Mouse (Mus musculus) hindbrain, embryonic 16.5 days (tissue): ENCODE data around the gene Stxbp6. TPM values are rescaled to one million over a fixed set of nuclear protein-coding genes. Genes with fewer than 3 reads are reported as not detected.
A peak's percentile ranks its signal among the peaks of the same experiment; 100 is the strongest.
"Not testable (repeated sequence)": the region's sequence is repeated elsewhere in the genome, so short reads cannot be mapped to it uniquely, and the experiment has no call there.

Source experiments
- ATAC-seq: fragments of 200-750 bp; cut with Nextera tagmentation; 2 replicates; pipeline ENCODE4 v1.8.0; 2017; ENCODE audit warnings: moderate TSS enrichment, moderate library complexity
- H3K27ac ChIP-seq: fragments of 300-500 bp; sonication (generic); 2 replicates; pipeline ENCODE4 v1.5.1; 2014; ENCODE audit warnings: low read depth, mild to moderate bottlenecking, control low read depth, low read length, moderate library complexity
- H3K27me3 ChIP-seq: fragments of 300-500 bp; sonication (generic); replicated peaks from 2 replicates; pipeline ENCODE4 v1.6.1; 2014; ENCODE audit warnings: low read length; ENCODE audit not compliant: control insufficient read depth, insufficient read depth
- H3K36me3 ChIP-seq: fragments of 300-500 bp; sonication (generic); 2 replicates; pipeline ENCODE4 v1.6.1; 2014; ENCODE audit warnings: mild to moderate bottlenecking, low read length, moderate library complexity, mixed read lengths; ENCODE audit not compliant: control insufficient read depth, insufficient read depth
- H3K4me1 ChIP-seq: fragments of 300-500 bp; sonication (generic); 2 replicates; pipeline ENCODE4 v1.6.1; 2014; ENCODE audit warnings: low read depth, low read length; ENCODE audit not compliant: control insufficient read depth, insufficient read depth
- H3K4me2 ChIP-seq: fragments of 300-500 bp; sonication (generic); 2 replicates; pipeline ENCODE4 v1.6.1; 2014; ENCODE audit warnings: mild to moderate bottlenecking, low read length, control low read depth, moderate library complexity
- H3K4me3 ChIP-seq: fragments of 300-500 bp; sonication (generic); 2 replicates; pipeline ENCODE4 v1.5.1; 2014; ENCODE audit warnings: mild to moderate bottlenecking, low read length, control low read depth, moderate library complexity
- H3K9ac ChIP-seq: fragments of 300-500 bp; sonication (generic); 2 replicates; pipeline ENCODE4 v1.6.1; 2014; ENCODE audit warnings: low read depth, mild to moderate bottlenecking, control low read depth, low read length, moderate library complexity
- H3K9me3 ChIP-seq: fragments of 300-500 bp; sonication (generic); 2 replicates; pipeline ENCODE4 v1.6.1; 2014; ENCODE audit warnings: mild to moderate bottlenecking, low read length, moderate library complexity; ENCODE audit not compliant: control insufficient read depth
- WGBS: fragments of 180-500 bp; shearing (Covaris S2); extraction: QIAGEN DNeasy Blood & Tissue Kit; methylation state at CpG from one replicate; pipeline ENCODE4 v1.1.7; 2014; 5-methylcytosine and 5-hydroxymethylcytosine counted together
- polyA plus RNA-seq: library from polyadenylated mRNA; unstranded; fragments of >200 nt; fragmentation: Nextera tagmentation; extraction: Ambion mirVana; gene quantifications from 2 replicates; pipeline ENCODE4 v1.2.1, GENCODE M21; 2015

The Stxbp6 gene
- 21.6 and 22.6 TPM in 2 replicates for polyA plus RNA-seq

- H3K27me3 ChIP-seq: no peaks in the 10 kb centered on the region
- peaks cover 8% of the 10 kb centered on the region for H3K4me1 ChIP-seq
- peak within 1 kb of the TSS; percentile 97 for H3K4me2 ChIP-seq
- H3K36me3 ChIP-seq: no peaks in the 10 kb centered on the region
- peak within 1 kb of the TSS; percentile 73 for H3K27ac ChIP-seq
- H3K9ac ChIP-seq: peak within 1 kb of the TSS; percentile 76
- H3K4me3 ChIP-seq: peak within 1 kb of the TSS; percentile 74
- WGBS: 2% methylated on average over 20 of the region's 20 CpGs
- peak; percentile 67 for ATAC-seq
- no peaks in the 10 kb centered on the region for H3K9me3 ChIP-seq
Measured at GRCm38 (mm10) chr12:45074611-45075342, at the start of gene Stxbp6. Gene Stxbp6, minus strand, starts transcription at chr12:45074709.

GRCm38 (mm10) chr12:45102954-45103353 lies 28.4 kb upstream of the Stxbp6 start:
- not testable (repeated sequence) for H3K4me2 ChIP-seq, H3K9ac ChIP-seq, H3K4me3 ChIP-seq, ATAC-seq, H3K36me3 ChIP-seq, H3K9me3 ChIP-seq, H3K27me3 ChIP-seq, H3K27ac ChIP-seq, H3K4me1 ChIP-seq
- 76% methylated on average over 2 of the region's 2 CpGs for WGBS

- H3K9ac ChIP-seq: no peak overlapping the region
- 69% methylated on average over 2 of the region's 2 CpGs for WGBS
Measured at GRCm38 (mm10) chr12:45093732-45094131, 19.2 kb upstream of the Stxbp6 start.

GRCm38 (mm10) chr12:45092444-45092843 lies 17.9 kb upstream of the Stxbp6 start:
- WGBS: 82% methylated on average over 3 of the region's 3 CpGs
- no peak for ATAC-seq
- H3K9me3 ChIP-seq: no peaks in the 10 kb centered on the region

More at GRCm38 (mm10) chr12:45093732-45094131, 19.2 kb upstream of the Stxbp6 start:
- no peaks in the 10 kb centered on the region for H3K36me3 ChIP-seq
- H3K4me2 ChIP-seq: no peak overlapping the region
- H3K9me3 ChIP-seq: no peaks in the 10 kb centered on the region
- H3K27ac ChIP-seq: no peak overlapping the region
- ATAC-seq: no peak
- H3K27me3 ChIP-seq: no peaks in the 10 kb centered on the region
- no peak overlapping the region for H3K4me3 ChIP-seq
- no peaks in the 10 kb centered on the region for H3K4me1 ChIP-seq

GRCm38 (mm10) chr12:45083145-45083475 lies 8.6 kb upstream of the Stxbp6 start:
- Histone ChIP-seq H3K27me3 (no peaks in the 10 kb centered on the region), H3K9me3 (no peaks in the 10 kb centered on the region), H3K4me1 (no peaks in the 10 kb centered on the region), H3K4me2 (no peak overlapping the region), H3K27ac (no peak overlapping the region), H3K9ac (no peak overlapping the region), H3K36me3 (no peaks in the 10 kb centered on the region), H3K4me3 (no peak overlapping the region)
- WGBS: 93% methylated on average over 1 of the region's 1 CpGs
- ATAC-seq: no peak

More at GRCm38 (mm10) chr12:45092444-45092843, 17.9 kb upstream of the Stxbp6 start:
- no peak overlapping the region for H3K4me3 ChIP-seq
- no peaks in the 10 kb centered on the region for H3K27me3 ChIP-seq
- no peaks in the 10 kb centered on the region for H3K4me1 ChIP-seq
- no peaks in the 10 kb centered on the region for H3K36me3 ChIP-seq
- H3K27ac ChIP-seq: no peak overlapping the region
- H3K4me2 ChIP-seq: no peak overlapping the region
- no peak overlapping the region for H3K9ac ChIP-seq

- no peaks in the 10 kb centered on the region for H3K27me3 ChIP-seq
- H3K4me1 ChIP-seq: no peaks in the 10 kb centered on the region
- no peaks in the 10 kb centered on the region for H3K36me3 ChIP-seq
- no peak overlapping the region for H3K4me3 ChIP-seq
- 76% methylated on average over 4 of the region's 4 CpGs for WGBS
- no peak overlapping the region for H3K9ac ChIP-seq
- H3K9me3 ChIP-seq: no peaks in the 10 kb centered on the region
- H3K4me2 ChIP-seq: no peak overlapping the region
- no peak for ATAC-seq
- no peak overlapping the region for H3K27ac ChIP-seq
Measured at GRCm38 (mm10) chr12:45082379-45083144, 8.1 kb upstream of the Stxbp6 start.

- H3K4me3 ChIP-seq: no peak overlapping the region
- H3K4me1 ChIP-seq: no peaks in the 10 kb centered on the region
- no peak overlapping the region for H3K27ac ChIP-seq
- 63% methylated on average over 1 of the region's 1 CpGs for WGBS
- no peaks in the 10 kb centered on the region for H3K36me3 ChIP-seq
- ATAC-seq: no peak
- H3K9me3 ChIP-seq: no peaks in the 10 kb centered on the region
- no peaks in the 10 kb centered on the region for H3K27me3 ChIP-seq
- H3K9ac ChIP-seq: no peak overlapping the region
- H3K4me2 ChIP-seq: no peak overlapping the region
Measured at GRCm38 (mm10) chr12:45081617-45082016, 7.1 kb upstream of the Stxbp6 start.

GRCm38 (mm10) chr12:45080753-45081122 lies 6.2 kb upstream of the Stxbp6 start:
- Histone ChIP-seq H3K36me3 (no peaks in the 10 kb centered on the region), H3K9ac (no peak overlapping the region), H3K9me3 (no peaks in the 10 kb centered on the region), H3K27ac (no peak overlapping the region), H3K4me1 (no peaks in the 10 kb centered on the region), H3K4me2 (no peak overlapping the region), H3K27me3 (no peaks in the 10 kb centered on the region), H3K4me3 (no peak overlapping the region)
- 77% methylated on average over 5 of the region's 5 CpGs for WGBS
- no peak for ATAC-seq

GRCm38 (mm10) chr12:45080036-45080752 lies 5.7 kb upstream of the Stxbp6 start:
- no peaks in the 10 kb centered on the region for H3K9me3 ChIP-seq
- no peaks in the 10 kb centered on the region for H3K36me3 ChIP-seq
- H3K27ac ChIP-seq: no peak overlapping the region
- no peaks in the 10 kb centered on the region for H3K27me3 ChIP-seq
- H3K4me3 ChIP-seq: no peak overlapping the region
- H3K4me1 ChIP-seq: peaks cover 3% of the 10 kb centered on the region
- 85% methylated on average over 5 of the region's 5 CpGs for WGBS
- H3K9ac ChIP-seq: no peak overlapping the region
- no peak overlapping the region for H3K4me2 ChIP-seq
- ATAC-seq: no peak
